Mouse (Mus musculus) frontal cortex, postnatal 36 days (tissue): Measurements from ENCODE around the gene Neurog1.

Source experiments
- DNase-seq, 2 experiments: peaks; one replicate each; pipeline ENCODE4 v3.0.0; 2022; ENCODE audit warnings: low spot score in 2 of 2

Neurog1 gene

GRCm38 (mm10) chr13:56251924-56252619, at the start of gene Neurog1:
Neurog1 (minus strand) TSS chr13:56252163.
- DNase-seq: peak in 1 of 2 experiments; percentile 35

DNA sequence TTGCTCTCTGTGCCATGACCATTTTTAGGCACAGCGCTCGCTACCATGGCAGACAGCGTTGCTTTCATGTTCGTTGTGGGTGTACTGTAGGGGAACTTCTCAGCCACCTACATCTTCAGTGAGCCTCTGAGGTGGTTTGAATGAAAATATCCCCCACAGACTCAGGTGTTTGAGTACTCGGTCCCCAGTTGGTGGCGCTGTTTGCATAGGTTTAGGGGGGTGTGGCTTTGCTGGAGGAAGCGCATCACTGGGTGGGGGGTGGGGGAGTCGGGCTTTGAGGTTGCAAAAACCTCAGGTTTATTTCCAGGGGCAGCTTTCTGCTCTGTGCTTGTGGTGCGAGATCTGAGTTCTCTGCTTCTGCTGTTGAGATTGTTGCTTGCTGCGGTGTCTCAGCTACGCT, 47.4 kb upstream of the Neurog1 start:
- no peak for DNase-seq

GRCm38 (mm10) chr13:56296659-56297020, 44.7 kb upstream of the Neurog1 start:
- DNase-seq: no peak

- peak; percentile 62 to 63 for DNase-seq
Measured at GRCm38 (mm10) chr13:56295943-56296658, 44.1 kb upstream of the Neurog1 start, which contains the start of gene Cxcl14. Cxcl14 (minus strand) TSS chr13:56296551.

DNA sequence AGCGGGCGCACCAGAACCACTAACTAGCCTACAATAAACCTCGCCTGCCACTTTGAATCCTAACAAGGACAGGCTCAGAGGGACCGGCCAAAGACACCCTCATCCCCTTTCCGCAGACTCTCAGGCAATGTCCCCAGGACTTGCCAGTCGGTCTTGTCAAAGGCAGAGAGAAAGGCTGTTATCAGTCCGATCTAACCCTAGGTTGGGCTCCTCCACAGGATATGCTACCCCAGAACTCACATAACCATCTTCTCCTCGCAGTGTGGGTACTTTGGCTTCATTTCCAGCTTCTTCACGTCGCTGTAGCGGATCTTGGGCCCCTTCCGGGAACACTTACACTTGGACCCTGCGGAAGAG, 43.6 kb upstream of the Neurog1 start:
- no peak for DNase-seq

DNA sequence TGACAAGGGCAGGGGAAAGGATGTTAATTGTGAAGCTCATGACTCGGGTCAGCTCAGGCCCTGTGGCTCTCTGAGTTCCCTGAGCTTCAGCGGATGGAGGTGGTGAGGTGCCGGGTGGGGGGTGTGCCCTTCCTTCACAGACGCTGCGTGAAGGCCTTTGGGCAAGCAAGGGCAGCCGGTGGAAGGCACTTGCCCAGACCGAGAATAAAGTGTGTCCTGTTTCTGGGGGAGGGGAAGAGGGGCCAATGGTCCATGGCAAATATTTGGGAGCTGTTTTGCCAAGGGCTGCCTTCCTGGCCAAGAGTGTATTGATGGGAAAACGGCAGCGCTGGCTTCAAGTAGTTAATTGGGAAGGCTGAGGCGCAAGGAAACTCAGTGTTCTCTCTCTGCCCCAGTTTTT, 42.9 kb upstream of the Neurog1 start:
- peak in 1 of 2 experiments; percentile 37 for DNase-seq

DNA sequence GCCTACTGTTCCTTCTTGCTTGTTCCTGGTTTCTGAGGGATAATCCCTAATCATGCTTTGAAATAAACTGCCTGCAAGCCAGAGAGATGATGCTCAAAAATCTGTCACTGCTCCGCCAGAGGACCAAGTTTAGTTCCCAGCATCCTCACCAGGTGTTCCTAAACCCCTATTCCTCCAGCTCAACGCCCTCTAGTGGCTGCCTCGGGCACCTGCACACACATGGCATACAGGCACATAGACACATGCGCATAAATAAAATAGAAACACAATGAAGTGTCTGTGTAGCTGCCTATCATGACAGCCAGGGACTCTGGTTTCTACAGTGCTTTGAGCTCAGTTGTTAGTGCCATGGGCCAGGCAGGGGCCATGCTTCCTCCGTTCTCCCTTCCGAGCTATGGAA, 38.0 kb upstream of the Neurog1 start:
- DNase-seq: no peak

- no peak for DNase-seq
Measured at GRCm38 (mm10) chr13:56289261-56289660, 37.3 kb upstream of the Neurog1 start.

GRCm38 (mm10) chr13:56288601-56289000, 36.6 kb upstream of the Neurog1 start:
- no peak for DNase-seq

GRCm38 (mm10) chr13:56287091-56287490, 35.1 kb upstream of the Neurog1 start:
- no peak for DNase-seq

DNA sequence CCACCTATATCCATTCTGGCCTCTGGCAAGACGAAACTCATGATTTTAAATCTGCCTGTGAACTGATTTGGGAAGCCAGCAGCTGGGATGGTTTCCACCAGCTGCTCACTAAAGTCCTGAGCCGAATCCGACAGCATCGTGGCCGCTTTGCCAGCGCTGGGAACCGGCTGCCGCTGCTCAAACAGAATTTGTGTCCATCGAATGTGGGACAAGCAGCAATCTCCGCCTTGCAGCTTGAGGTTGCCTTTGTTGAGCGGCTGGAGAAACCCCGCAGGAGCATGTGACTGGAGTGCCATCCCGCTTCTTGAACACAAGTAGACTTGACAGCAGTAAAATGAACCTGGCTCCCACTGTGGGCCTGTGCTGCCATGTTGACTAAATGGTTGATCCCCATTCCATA, 31.4 kb upstream of the Neurog1 start:
- no peak for DNase-seq

DNA sequence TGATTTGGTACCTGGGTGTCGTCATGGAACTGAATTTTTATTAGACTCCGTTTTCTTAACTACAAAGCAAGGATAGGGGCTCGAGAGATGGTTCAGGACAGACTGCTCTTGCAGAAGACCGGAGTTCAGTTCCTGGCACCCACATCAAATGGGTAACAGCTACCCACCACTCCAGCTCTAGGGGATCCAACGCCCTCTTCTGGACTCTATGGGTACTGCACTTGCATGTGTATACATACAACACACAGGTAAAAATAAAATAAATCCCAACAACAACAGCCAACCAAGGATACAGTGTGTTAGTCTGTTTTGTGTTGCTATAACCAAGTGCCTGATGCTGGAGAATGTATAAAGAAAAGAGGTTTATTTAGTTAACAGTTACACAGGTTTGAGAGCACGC, 28.4 kb upstream of the Neurog1 start:
- no peak for DNase-seq

GRCm38 (mm10) chr13:56279439-56279838, 27.5 kb upstream of the Neurog1 start:
- DNase-seq: peak; percentile 86 to 91

GRCm38 (mm10) chr13:56275171-56275570, 23.2 kb upstream of the Neurog1 start:
- no peak for DNase-seq

DNA sequence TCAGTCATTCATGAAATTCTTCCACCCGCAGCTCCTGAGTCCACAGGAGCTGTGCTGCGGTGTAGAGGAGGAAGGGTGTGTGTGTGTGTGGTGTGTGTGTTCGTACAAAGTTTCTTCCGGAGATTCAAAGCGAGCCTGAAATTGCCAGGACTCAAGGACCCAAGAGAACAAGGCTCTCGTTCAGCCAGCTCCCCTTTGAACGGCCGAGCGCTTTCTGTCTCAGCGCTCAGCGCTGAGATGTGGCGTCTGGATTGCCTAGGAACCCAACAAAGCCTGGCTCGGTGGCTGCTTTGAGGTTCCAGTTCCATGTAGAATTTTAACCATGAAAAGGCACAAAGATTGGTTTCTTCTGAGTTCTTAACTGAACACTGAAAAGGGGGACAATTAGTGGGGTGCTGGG, 18.2 kb upstream of the Neurog1 start:
- peak in 1 of 2 experiments; percentile 34 for DNase-seq

DNA sequence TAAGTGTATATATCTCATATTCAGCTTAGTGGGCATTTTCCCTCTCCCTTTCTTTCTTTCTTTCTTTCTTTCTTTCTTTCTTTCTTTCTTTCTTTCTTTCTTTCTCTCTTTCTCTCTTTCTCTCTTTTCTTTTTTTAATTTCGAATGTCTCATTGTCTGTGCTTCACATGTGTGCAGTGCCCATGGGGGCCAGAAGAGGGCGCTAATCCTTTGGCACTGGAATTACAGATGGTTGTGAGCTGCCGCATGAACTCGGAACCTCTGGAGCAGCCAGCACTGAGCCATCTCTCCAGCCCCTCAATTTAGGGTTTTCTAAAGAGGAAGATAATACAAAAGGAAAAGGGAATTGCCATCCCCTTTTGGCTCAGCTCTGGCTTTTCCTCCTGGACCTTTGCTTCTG, 15.4 kb upstream of the Neurog1 start:
- no peak for DNase-seq

DNA sequence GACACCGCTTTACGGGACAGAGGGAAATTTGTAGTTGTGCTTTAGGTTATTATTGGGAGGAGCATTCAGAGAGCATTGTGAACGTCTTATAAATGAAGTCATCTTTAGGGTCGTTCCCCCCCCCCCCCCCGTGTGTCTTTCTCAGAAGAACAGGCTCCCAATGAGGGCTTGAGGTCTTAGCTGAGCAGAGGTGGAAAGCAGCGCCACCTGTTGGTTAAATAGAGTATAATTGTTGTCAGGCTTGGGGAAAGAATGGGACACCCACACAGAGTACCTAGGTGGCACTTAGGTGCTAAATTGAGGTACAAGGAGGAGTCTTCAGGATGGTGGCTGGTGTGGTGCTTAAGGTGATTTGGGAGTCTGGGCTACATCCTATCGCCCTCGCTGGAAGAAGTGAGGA, 14.5 kb upstream of the Neurog1 start:
- DNase-seq: peak in 1 of 2 experiments; percentile 49

- peak in 1 of 2 experiments; percentile 66 for DNase-seq
Measured at GRCm38 (mm10) chr13:56265661-56266060, 13.7 kb upstream of the Neurog1 start.

GRCm38 (mm10) chr13:56262269-56262668, 10.3 kb upstream of the Neurog1 start:
- DNase-seq: no peak

- no peak for DNase-seq
Measured at GRCm38 (mm10) chr13:56260344-56260780, 8.4 kb upstream of the Neurog1 start.

DNA sequence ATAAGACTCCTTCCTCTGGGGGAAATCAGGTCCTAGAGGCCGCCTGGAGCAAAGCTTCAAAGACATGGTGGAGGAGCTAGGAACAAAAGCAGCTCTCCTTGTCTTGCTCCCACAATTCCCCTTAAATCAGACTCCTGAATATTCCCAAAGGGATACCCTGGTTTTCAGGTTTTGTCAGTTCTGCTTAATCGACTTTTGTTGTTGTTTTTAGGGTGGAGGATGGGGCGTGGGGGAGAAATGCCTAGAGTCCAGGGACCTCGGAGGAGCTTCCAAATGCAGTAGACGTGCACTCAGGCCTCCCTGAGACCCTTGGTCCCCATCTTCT, 7.9 kb upstream of the Neurog1 start:
- DNase-seq: no peak

GRCm38 (mm10) chr13:56259021-56259925, 7.3 kb upstream of the Neurog1 start:
- no peak for DNase-seq
